Mouse (Mus musculus): ENCODE measurements at regions not wholly inside any gene's neighbourhood (a gene's known extent, or its start where the extent isn't known, plus 50 kb on each side); places are given as distances from the start of the nearest gene placed in this dataset.
A peak's percentile ranks its signal among the peaks of the same experiment; 100 is the strongest.

DNA sequence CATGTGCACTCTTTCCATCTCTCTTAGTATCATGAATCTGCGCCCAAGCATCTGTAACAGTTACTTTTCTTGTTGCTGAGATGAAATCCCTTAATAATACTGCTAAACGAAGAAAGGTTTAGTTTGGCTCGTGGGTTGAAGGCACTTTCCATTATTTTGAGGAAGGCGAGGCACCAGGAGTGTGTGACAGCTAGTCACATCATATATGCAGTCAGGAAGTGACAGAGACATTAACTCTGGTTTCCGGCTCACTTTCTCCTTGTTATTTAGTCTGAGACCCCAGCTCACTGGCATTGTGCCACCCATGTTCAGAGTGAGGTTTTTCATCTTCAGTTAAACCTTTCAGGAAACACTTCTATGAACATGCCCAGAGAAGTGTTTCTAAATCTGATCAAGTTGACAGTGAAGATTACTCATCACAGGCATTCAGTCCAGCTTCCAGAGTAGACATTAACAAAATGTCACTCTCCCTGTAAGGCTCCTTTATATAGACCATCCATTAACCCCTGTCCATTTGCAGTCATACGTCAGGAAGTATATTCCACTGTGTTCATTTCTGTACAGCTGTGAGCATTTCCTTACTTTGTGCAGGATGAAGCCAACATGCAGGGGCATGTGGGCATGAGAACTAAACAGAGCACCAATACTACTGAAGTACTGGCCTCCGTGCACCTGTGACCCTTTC lies 238.0 kb upstream of the Il12b start:
- no peak for DNase-seq

DNA sequence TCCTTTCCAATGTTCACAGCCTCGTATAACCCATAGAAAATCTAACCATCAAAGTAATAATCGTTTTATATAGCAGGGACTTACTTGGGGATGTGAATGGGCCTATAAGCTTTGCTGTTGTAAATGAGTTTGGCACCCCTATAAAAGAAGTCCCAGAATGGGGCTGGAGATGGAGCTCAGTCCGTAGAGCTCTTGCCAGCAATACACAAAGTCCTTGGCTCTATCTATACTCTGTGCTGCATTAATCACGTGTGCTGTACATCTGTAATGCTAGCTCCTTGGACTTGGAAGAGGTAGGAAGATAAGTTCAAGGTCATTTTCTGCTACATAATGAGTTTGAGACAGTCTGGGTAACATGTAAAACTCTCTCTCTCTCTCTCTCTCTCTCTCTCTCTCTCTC lies 236.8 kb upstream of the Il12b start:
- no peak for DNase-seq

DNA sequence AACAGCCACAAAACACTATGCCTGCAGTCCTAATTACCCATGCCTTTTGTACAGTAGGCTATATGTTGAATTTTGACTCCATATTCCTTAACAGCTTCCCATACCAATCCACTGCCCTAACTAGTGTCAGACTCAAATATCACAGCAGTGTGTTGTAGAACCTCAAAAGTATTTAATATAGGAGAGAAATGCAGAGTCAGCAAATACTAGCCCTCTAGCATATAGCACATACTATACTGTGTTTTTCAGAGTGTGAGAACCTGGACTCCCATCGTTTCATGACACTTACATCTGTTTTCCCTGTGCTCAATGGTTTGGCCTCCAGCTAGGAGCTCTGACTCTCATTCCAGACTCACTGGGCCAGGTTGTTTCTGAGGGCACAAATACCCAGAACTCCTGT lies 236.1 kb upstream of the Il12b start:
- no peak for DNase-seq

DNA sequence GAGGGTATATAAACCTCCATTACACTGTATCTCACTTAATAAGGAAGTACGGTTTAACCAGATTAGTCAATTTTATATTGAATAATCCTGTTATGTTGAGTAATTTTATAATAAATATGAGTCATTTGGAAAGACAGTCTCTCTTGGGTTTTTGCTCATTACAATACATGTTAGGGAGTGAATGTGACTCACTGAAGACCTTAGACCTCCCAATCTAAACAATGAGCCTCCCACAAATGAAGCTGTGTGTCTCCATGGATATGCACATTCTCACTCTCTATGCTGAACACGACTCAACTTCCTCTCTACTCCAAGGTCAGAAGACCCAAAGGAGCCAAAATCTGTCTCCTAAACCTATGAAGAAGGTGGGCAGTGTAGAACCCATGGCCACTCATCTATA lies 235.7 kb upstream of the Il12b start:
- DNase-seq: no peak

DNA sequence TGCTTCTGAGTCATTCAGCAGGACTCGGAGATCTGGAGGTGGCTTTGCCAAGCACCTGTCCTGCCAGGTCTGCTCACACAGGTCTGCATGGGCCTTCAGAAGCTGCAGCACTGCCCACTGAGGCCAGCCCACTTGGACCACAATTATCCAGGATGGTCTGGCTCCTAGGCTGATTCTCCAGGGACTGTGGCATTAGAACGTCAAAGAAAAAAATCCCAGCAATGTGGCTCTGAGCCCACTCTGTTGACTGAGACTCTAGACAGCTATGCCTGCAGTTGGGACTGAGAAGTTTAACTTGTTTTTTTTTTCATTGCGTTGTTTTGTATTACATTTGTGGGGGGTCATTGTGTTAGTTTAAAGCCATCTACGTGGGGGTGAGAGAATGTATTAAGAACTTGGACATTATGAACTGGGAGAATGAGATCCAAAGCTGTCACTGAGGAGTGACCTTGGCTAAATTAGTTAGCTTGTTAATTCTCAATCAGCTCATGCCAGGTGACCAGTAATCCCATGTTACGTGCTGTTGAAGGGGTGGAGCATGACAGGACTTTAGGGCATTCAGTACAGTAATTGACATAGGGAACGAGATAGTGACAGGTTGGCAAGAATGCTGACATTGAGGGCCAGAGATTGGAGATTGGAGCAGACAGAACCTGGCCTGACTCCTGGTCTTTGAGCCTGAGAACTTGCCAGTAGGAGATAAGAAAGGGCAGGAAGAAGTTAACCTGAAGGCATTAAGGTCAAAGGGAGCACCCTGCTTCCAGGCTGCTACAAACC lies 232.0 kb upstream of the Il12b start:
- no peak for DNase-seq

- DNase-seq: no peak
Observed at GRCm38 (mm10) chr11:44172478-44172877, 227.4 kb upstream of the Il12b start.

DNA sequence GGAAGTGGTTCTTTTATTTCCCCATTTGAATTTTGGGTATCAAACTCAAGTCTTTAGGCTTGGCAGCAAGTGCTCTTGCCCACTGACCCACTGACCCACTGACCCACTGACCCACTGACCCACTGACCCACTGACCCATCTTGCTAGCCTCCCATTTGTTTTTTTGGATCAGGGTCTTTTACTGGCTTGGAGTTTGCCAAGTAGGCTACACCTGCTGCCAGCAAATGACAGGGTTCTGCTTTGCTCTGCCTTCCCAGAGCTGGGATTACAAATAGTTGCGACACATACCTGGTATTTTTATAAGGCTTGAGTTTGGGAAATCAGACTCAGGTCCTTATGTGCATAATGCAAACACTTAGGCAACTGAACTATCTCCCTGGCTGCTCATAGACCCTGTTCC lies 226.7 kb upstream of the Il12b start:
- DNase-seq: no peak

DNA sequence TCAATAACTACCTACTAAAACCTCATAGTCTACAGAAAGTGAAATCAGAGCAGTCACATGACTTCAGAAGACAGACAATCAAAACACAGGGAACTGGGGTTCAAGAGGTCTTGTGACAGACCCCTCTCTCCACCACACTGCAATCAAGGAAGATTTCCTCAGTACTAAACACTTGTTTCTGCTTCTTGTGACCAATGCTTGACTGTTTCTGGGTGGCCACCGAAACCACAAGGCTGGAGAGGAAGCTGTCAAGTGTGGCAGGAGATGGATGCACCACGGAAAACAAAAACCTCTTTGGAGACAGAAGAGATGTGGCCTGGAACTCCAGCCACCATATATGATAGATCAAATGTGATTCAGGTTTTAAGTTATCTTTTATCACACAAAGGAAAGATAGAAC lies 225.3 kb upstream of the Il12b start:
- DNase-seq: no peak

DNA sequence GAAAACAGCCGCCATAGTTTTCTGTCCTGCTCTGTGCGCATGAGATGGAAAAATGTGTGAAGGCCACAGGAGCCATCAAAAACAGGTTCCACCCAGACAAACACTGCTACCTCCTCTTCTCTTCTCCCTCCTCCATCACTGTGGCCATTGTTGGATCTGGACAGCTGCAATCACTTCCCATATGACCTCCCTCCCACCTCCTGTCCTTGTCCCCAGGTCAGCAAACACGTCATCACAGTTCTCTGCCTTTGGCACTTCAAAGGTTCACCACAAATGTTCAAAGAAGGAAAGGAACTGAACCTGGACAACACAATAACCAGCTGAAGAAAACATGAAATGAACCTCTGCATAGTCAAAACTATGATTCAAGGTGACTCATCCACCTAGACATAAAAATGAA lies 220.2 kb upstream of the Il12b start:
- no peak for DNase-seq

DNA sequence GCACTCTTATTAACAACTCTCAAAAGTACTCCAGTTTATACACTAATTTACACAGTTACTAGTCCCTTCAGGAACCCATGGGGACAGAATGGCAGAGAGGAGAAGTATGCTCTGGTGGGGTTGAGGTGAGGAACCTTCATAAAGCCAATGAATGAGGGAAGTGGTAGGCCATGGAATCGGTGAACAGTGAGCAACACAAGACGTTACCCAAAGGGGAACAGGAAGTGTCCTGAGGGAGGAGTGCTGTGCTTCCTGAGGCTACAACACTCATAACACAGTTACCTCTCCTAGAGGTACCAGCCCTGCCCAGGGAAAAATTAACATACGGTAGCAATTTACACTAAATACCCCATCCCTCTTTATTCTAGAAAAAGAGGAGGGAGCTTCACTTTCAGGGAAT lies 216.0 kb upstream of the Il12b start:
- DNase-seq: no peak

- no peak for DNase-seq
Observed at GRCm38 (mm10) chr11:44185218-44185890, 214.5 kb upstream of the Il12b start.

- no peak for DNase-seq
Observed at GRCm38 (mm10) chr11:44188202-44188601, 211.7 kb upstream of the Il12b start.

- DNase-seq: no peak
Observed at GRCm38 (mm10) chr11:44193806-44194205, 206.1 kb upstream of the Il12b start.

DNA sequence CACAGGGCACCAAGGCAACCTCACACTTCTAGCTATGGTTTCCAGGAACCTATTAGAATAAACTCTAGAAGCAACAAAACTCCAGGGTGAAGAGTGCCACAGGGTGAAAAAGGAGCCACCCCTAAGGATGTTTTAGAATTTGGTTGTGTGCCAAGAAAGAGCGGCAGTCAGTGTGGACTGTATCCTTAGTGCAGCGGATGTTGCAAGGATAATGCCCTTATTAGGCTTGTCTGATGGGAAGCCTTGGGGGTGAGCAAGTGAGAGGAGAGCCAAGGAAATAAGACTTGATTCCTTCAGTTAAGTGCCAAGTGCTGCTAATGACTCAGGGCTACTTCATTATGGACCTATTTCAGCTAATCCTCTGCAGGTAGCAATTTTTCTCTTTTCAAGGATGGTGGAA lies 197.1 kb upstream of the Il12b start:
- no peak for DNase-seq

DNA sequence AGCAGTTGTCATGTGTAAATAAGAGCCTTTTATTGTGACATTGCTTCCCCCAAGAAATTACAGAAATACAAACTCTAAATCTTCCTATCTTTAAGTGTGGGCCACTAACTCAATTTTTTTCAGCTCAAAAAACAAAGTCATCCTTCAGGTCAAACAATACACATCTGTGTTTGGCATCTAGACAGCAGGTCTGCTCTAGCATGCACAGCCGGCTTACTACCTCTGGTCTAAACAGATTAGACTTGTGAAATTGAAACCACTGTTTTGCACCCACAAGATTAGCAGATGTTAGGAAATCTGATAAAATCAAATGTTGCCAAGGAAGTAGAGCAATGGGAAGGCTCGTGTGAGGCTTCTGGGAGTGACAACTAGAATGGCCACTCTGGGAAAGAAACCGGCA lies 195.5 kb upstream of the Il12b start:
- no peak for DNase-seq

DNA sequence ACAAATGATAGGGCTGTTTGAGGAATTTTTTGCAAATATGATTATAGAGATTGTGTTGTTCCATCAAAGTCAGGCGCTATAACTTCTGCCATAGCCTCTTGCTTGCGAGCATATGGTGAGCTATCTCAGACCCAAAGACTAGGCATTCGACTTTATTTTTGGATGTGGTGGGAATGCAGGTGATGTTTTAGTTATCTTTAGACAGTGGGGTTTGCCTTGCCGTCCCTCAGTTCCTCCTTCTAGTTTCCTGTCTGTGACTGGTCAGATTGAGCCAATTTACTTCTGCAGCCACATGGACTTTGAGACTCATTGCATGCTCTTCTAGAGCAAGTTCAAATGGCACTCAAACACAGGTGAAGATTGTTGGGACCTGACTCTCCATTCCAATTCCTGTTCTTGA lies 193.0 kb upstream of the Il12b start:
- DNase-seq: no peak

DNA sequence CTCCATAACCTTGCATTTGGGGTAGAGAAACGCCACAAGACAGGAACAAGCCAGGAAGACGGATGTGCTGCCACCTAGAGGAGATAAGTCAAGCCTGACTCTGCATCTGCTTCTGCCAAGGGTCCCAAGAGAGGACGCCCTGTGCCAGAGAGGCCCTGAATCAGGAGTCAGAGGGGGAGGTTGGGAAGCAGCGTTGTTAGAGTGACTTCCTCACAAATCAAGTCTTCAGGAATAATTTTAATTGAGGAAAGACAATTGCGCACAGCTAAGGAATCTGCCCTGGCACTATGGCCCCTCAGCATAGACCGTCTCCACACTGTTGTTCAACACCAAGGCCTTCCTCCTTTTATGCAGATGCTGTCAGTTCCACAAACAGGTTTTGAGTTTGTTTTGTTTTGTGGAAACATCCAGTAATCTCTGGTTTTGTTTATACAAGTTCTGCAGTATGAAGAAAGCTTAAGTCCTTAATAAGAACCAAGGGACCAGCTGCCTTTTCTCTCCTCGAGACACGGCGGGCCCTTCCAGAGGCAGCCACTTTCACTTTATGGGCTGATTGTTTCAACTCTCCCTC lies 187.9 kb upstream of the Il12b start:
- DNase-seq: peak; percentile 39

GRCm38 (mm10) chr11:44214095-44214494 lies 185.8 kb upstream of the Il12b start:
- DNase-seq: no peak

GRCm38 (mm10) chr11:44216346-44216745 lies 183.5 kb upstream of the Il12b start:
- no peak for DNase-seq

GRCm38 (mm10) chr11:44219971-44220370 lies 179.9 kb upstream of the Il12b start:
- DNase-seq: no peak

DNA sequence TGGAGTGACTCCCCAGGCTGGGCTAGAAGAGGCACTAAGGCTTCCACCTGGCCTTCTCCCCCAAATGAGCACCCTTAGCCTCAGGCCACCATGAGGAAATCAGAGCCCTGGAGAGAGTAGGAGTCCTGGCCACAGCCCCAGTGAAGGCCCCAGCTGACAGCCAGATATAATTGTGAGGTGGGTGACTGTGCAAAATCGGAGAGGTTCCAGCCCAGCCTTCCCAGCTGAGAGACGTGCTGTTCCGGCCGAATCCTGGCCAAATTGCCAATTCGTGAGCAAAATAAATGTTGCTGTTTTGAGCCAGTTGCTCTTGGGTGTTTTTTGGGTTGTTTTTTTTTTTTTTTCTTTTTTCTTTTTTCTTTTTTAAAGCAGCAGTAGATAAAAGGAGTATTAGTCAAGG lies 169.9 kb upstream of the Il12b start:
- no peak for DNase-seq

DNA sequence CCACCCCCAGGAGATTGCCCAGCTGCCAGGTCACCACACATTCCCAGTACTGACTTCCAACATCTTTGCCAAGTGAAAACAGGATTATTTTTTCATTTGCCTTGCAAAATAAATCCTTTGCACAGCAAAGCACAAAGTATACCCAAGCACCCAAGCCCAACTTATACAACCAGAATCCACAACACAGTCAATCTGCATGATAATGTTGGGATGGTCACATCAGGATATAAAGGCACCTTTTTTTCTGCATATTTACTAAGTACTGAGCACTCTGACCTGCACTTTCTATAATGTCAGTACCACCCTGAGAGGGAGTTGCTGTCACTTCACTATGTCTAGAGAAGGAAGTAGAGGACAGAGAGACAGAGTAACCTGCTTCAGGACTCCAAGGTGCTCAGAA lies 164.4 kb upstream of the Il12b start:
- no peak for DNase-seq

DNA sequence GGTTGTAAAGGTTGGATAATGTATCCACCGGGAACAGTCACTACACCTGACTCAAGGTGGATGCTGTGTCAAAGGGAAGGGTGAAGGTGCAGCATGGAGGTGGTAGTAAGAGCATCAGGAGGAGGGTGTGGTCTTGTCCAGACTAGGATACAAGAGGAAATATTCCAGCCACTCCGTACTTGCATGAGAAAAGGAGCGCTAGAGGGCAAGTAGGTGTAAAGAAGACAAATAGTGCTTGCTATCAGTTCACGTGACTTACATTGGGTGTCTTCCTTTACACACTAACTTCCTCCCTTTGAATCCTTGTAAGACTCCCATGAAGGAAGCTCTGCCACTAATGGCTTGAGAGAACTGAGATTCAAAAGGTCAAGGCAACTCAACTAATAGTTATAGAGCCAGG lies 161.8 kb upstream of the Il12b start:
- no peak for DNase-seq

GRCm38 (mm10) chr11:44238598-44238997 lies 161.3 kb upstream of the Il12b start:
- DNase-seq: no peak

All from kidney, adult 11 months (tissue).